Mouse (Mus musculus) heart, embryonic 15.5 days (tissue): Measurements from ENCODE around the gene Epb41l1. TPM values are rescaled to one million over a fixed set of nuclear protein-coding genes. Genes with fewer than 3 reads are reported as not detected.
A peak's percentile ranks its signal among the peaks of the same experiment; 100 is the strongest.

ENCODE experiments used
- ATAC-seq: fragments of 200-750 bp; cut with Nextera tagmentation; replicated peaks from 2 replicates; pipeline ENCODE4 v1.8.0; 2017; ENCODE audit warnings: low read depth, moderate TSS enrichment; ENCODE audit not compliant: insufficient number of reproducible peaks, insufficient read depth, low FRiP score
- H3K27ac ChIP-seq: fragments of 300-500 bp; sonication (generic); 2 replicates; pipeline ENCODE4 v1.5.1; 2015; ENCODE audit warnings: mild to moderate bottlenecking, inconsistent platforms
- H3K27me3 ChIP-seq: fragments of 300-500 bp; sonication (generic); 2 replicates; pipeline ENCODE4 v1.6.1; 2015; ENCODE audit warnings: inconsistent platforms
- H3K36me3 ChIP-seq: fragments of 300-500 bp; sonication (generic); 2 replicates; pipeline ENCODE4 v1.6.1; 2015; ENCODE audit warnings: mild to moderate bottlenecking, inconsistent platforms
- H3K4me1 ChIP-seq: fragments of 300-500 bp; sonication (generic); replicated peaks from 2 replicates; pipeline ENCODE4 v1.6.1; 2015; ENCODE audit warnings: inconsistent platforms
- H3K4me2 ChIP-seq: fragments of 300-500 bp; sonication (generic); 2 replicates; pipeline ENCODE4 v1.6.1; 2015; ENCODE audit warnings: inconsistent platforms, mild to moderate bottlenecking, moderate library complexity
- H3K4me3 ChIP-seq: fragments of 300-500 bp; sonication (generic); 2 replicates; pipeline ENCODE4 v1.5.1; 2015; ENCODE audit warnings: mild to moderate bottlenecking, inconsistent platforms
- H3K9ac ChIP-seq: fragments of 300-500 bp; sonication (generic); 2 replicates; pipeline ENCODE4 v1.6.1; 2015; ENCODE audit warnings: mild to moderate bottlenecking, inconsistent platforms
- H3K9me3 ChIP-seq: fragments of 300-500 bp; sonication (generic); replicated peaks from 2 replicates; pipeline ENCODE4 v1.6.1; 2016; ENCODE audit warnings: inconsistent platforms
- WGBS: fragments of 180-500 bp; shearing (Covaris S2); methylation state at CpG from one replicate; pipeline ENCODE4 v1.1.7; 2015; ENCODE audit warnings: mixed read lengths; 5-methylcytosine and 5-hydroxymethylcytosine counted together
- polyA plus RNA-seq: library from polyadenylated mRNA; unstranded; fragments of >200 nt; fragmentation: Nextera tagmentation; extraction: Ambion mirVana; gene quantifications from 2 replicates; pipeline ENCODE4 v1.2.1, GENCODE M21; 2015

Gene Epb41l1
- polyA plus RNA-seq, 1 experiment from 2014 or later, result 1.00 TPM

GRCm38 (mm10) chr2:156425618-156426017 lies 4.9 kb downstream of the Epb41l1 start:
- Histone ChIP-seq H3K27ac (no peak overlapping the region), H3K4me2 (no peak overlapping the region), H3K4me1 (peaks cover 20% of the 10 kb centered on the region), H3K4me3 (no peak overlapping the region), H3K36me3 (no peaks in the 10 kb centered on the region), H3K9ac (no peak overlapping the region), H3K9me3 (no peaks in the 10 kb centered on the region), H3K27me3 (peaks cover 17% of the 10 kb centered on the region)
- no peak for ATAC-seq
- WGBS, result 45% methylated on average over 2 of the region's 2 CpGs

- H3K4me3 ChIP-seq, result no peak overlapping the region
- no peak overlapping the region for H3K4me2 ChIP-seq
- H3K27ac ChIP-seq, result no peak overlapping the region
- ATAC-seq, result no peak
- 60% methylated on average over 4 of the region's 4 CpGs for WGBS
- H3K36me3 ChIP-seq, result no peaks in the 10 kb centered on the region
- H3K27me3 ChIP-seq, result peaks cover 16% of the 10 kb centered on the region
- H3K4me1 ChIP-seq, result peaks cover 14% of the 10 kb centered on the region
- H3K9ac ChIP-seq, result no peak overlapping the region
- H3K9me3 ChIP-seq, result no peaks in the 10 kb centered on the region
Measured at GRCm38 (mm10) chr2:156426151-156426550, 5.4 kb downstream of the Epb41l1 start.

- no peaks in the 10 kb centered on the region; the same call in 1 of the 2 replicates for H3K27me3 ChIP-seq
- 72% methylated on average over 10 of the region's 10 CpGs for WGBS
- ATAC-seq, result no peak
- H3K9ac ChIP-seq, result no peak overlapping the region
- no peaks in the 10 kb centered on the region for H3K9me3 ChIP-seq
- no peak overlapping the region for H3K27ac ChIP-seq
- H3K4me1 ChIP-seq, result peaks cover 17% of the 10 kb centered on the region
- no peak overlapping the region for H3K4me2 ChIP-seq
- H3K36me3 ChIP-seq, result no peaks in the 10 kb centered on the region
- no peak overlapping the region for H3K4me3 ChIP-seq
Measured at GRCm38 (mm10) chr2:156429836-156430235, 9.1 kb downstream of the Epb41l1 start.

- Histone ChIP-seq H3K9me3 (no peaks in the 10 kb centered on the region), H3K27me3 (no peaks in the 10 kb centered on the region; the same call in 1 of the 2 replicates), H3K4me2 (no peak overlapping the region), H3K36me3 (no peaks in the 10 kb centered on the region), H3K9ac (no peak overlapping the region), H3K27ac (no peak overlapping the region), H3K4me3 (no peak overlapping the region), H3K4me1 (peaks cover 17% of the 10 kb centered on the region)
- ATAC-seq, result no peak
- whole genome bisulfite sequencing, result 41% methylated on average over 4 of the region's 4 CpGs
Measured at GRCm38 (mm10) chr2:156430326-156430725, 9.6 kb downstream of the Epb41l1 start.

GRCm38 (mm10) chr2:156431409-156431808 lies 10.7 kb downstream of the Epb41l1 start:
- no peaks in the 10 kb centered on the region; the same call in 1 of the 2 replicates for H3K27me3 ChIP-seq
- ATAC-seq, result no peak
- no peak overlapping the region for H3K4me3 ChIP-seq
- H3K9me3 ChIP-seq, result no peaks in the 10 kb centered on the region
- WGBS, result 72% methylated on average over 6 of the region's 6 CpGs
- H3K4me2 ChIP-seq, result no peak overlapping the region
- no peaks in the 10 kb centered on the region for H3K36me3 ChIP-seq
- peaks cover 17% of the 10 kb centered on the region for H3K4me1 ChIP-seq
- H3K9ac ChIP-seq, result no peak overlapping the region
- H3K27ac ChIP-seq, result no peak overlapping the region

GRCm38 (mm10) chr2:156432086-156432485 lies 11.4 kb downstream of the Epb41l1 start:
- Histone ChIP-seq H3K9me3 (no peaks in the 10 kb centered on the region), H3K27me3 (no peaks in the 10 kb centered on the region; the same call in 1 of the 2 replicates), H3K4me2 (no peak overlapping the region), H3K9ac (no peak overlapping the region), H3K4me1 (peaks cover 17% of the 10 kb centered on the region), H3K36me3 (no peaks in the 10 kb centered on the region), H3K27ac (peak overlapping the region; percentile 69), H3K4me3 (no peak overlapping the region)
- whole genome bisulfite sequencing, result 76% methylated on average over 3 of the region's 3 CpGs
- no peak for ATAC-seq

GRCm38 (mm10) chr2:156432874-156433868 lies 12.5 kb downstream of the Epb41l1 start:
- no peak overlapping the region for H3K4me3 ChIP-seq
- 30% methylated on average over 9 of the region's 9 CpGs for WGBS
- peak; percentile 59 for ATAC-seq
- H3K9me3 ChIP-seq, result no peaks in the 10 kb centered on the region
- H3K9ac ChIP-seq, result 0 out of 2 replicates have a peak overlapping the region, but pooled peaks have one; percentile 3
- H3K27ac ChIP-seq, result peak overlapping the region; percentile 69
- H3K27me3 ChIP-seq, result no peaks in the 10 kb centered on the region; the same call in 1 of the 2 replicates
- peaks cover 17% of the 10 kb centered on the region for H3K4me1 ChIP-seq
- H3K4me2 ChIP-seq, result 0 out of 2 replicates have a peak overlapping the region, but pooled peaks have one; percentile 13
- no peaks in the 10 kb centered on the region for H3K36me3 ChIP-seq

GRCm38 (mm10) chr2:156437637-156438036 lies 16.9 kb downstream of the Epb41l1 start:
- H3K4me2 ChIP-seq, result no peak overlapping the region
- no peaks in the 10 kb centered on the region for H3K9me3 ChIP-seq
- H3K27ac ChIP-seq, result no peak overlapping the region
- H3K4me3 ChIP-seq, result no peak overlapping the region
- H3K9ac ChIP-seq, result no peak overlapping the region
- ATAC-seq, result no peak
- peaks cover 47% of the 10 kb centered on the region for H3K4me1 ChIP-seq
- no peaks in the 10 kb centered on the region for H3K27me3 ChIP-seq
- H3K36me3 ChIP-seq, result no peaks in the 10 kb centered on the region
- WGBS, result 87% methylated on average over 11 of the region's 11 CpGs

- ATAC-seq, result peak; percentile 68
- Histone ChIP-seq H3K9ac (no peak overlapping the region), H3K27me3 (no peaks in the 10 kb centered on the region), H3K9me3 (no peaks in the 10 kb centered on the region), H3K27ac (peak overlapping the region; percentile 64), H3K4me2 (peak overlapping the region; percentile 36), H3K4me3 (no peak overlapping the region), H3K36me3 (no peaks in the 10 kb centered on the region), H3K4me1 (peaks cover 42% of the 10 kb centered on the region)
- 20% methylated on average over 11 of the region's 11 CpGs for WGBS
Measured at GRCm38 (mm10) chr2:156439666-156440462, 19.2 kb downstream of the Epb41l1 start.

- H3K27me3 ChIP-seq, result no peaks in the 10 kb centered on the region
- H3K4me1 ChIP-seq, result peaks cover 51% of the 10 kb centered on the region
- H3K9ac ChIP-seq, result no peak overlapping the region; the same call in 1 of the 2 replicates
- no peaks in the 10 kb centered on the region for H3K36me3 ChIP-seq
- ATAC-seq, result no peak
- no peaks in the 10 kb centered on the region for H3K9me3 ChIP-seq
- no peak overlapping the region for H3K4me2 ChIP-seq
- H3K27ac ChIP-seq, result no peak overlapping the region
- WGBS, result 16% methylated on average over 6 of the region's 6 CpGs
- H3K4me3 ChIP-seq, result no peak overlapping the region
Measured at GRCm38 (mm10) chr2:156441909-156442308, 21.2 kb downstream of the Epb41l1 start.

- H3K4me3 ChIP-seq, result no peak overlapping the region
- H3K27me3 ChIP-seq, result no peaks in the 10 kb centered on the region
- no peak overlapping the region for H3K4me2 ChIP-seq
- ATAC-seq, result no peak
- no peaks in the 10 kb centered on the region for H3K9me3 ChIP-seq
- peaks cover 57% of the 10 kb centered on the region for H3K4me1 ChIP-seq
- H3K36me3 ChIP-seq, result no peaks in the 10 kb centered on the region
- no peak overlapping the region for H3K27ac ChIP-seq
- 55% methylated on average over 1 of the region's 1 CpGs for WGBS
- no peak overlapping the region for H3K9ac ChIP-seq
Measured at GRCm38 (mm10) chr2:156443323-156443722, 22.6 kb downstream of the Epb41l1 start.
